Mouse (Mus musculus) liver, adult 2 months (tissue): ENCODE measurements around the gene Kcnk2. TPM values are rescaled to one million over a fixed set of nuclear protein-coding genes. Genes with fewer than 3 reads are reported as not detected.

ENCODE experiments used
- DNase-seq: peaks from one replicate; pipeline ENCODE4 v3.0.0-alpha.2; 2011; ENCODE audit warnings: low read depth, low spot score; ENCODE audit errors: extremely low read depth
- H3K27ac ChIP-seq: fragments of 200-500 bp; replicated peaks from 2 replicates; pipeline ENCODE4 v1.5.1; 2012; ENCODE audit warnings: low read depth, mild to moderate bottlenecking, control low read depth, inconsistent platforms, low read length; ENCODE audit not compliant: insufficient read depth
- H3K27me3 ChIP-seq: fragments of 200-500 bp; 2 replicates; pipeline ENCODE4 v1.6.1; 2012; ENCODE audit warnings: mild to moderate bottlenecking, moderate library complexity, low read length, inconsistent platforms; ENCODE audit not compliant: control insufficient read depth, insufficient read depth
- H3K36me3 ChIP-seq: fragments of 200-500 bp; 2 replicates; pipeline ENCODE4 v1.6.1; 2012; ENCODE audit warnings: low read length, inconsistent platforms; ENCODE audit not compliant: control insufficient read depth, insufficient read depth
- H3K4me1 ChIP-seq: fragments of 200-500 bp; 2 replicates; pipeline ENCODE4 v1.6.1; 2011; ENCODE audit warnings: low read length; ENCODE audit not compliant: control insufficient read depth, insufficient read depth
- H3K4me3 ChIP-seq: fragments of 200-500 bp; 2 replicates; pipeline ENCODE4 v1.5.1; 2011; ENCODE audit warnings: low read depth, mild to moderate bottlenecking, control low read depth, low read length, moderate library complexity; ENCODE audit not compliant: insufficient read depth
- H3K79me2 ChIP-seq: fragments of 200-500 bp; 2 replicates; pipeline ENCODE4 v1.6.1; 2012; ENCODE audit warnings: inconsistent platforms, mild to moderate bottlenecking, low read length, moderate library complexity; ENCODE audit not compliant: control insufficient read depth, insufficient read depth
- H3K9ac ChIP-seq: fragments of 200-500 bp; 2 replicates; pipeline ENCODE4 v1.6.1; 2012; ENCODE audit warnings: low read depth, mild to moderate bottlenecking, control low read depth, inconsistent platforms, low read length
- CTCF ChIP-seq: fragments of 200-500 bp; IDR thresholded peaks from 2 replicates; pipeline ENCODE4 v1.5.1; 2011; ENCODE audit warnings: low read depth, low read length, control low read depth
- POLR2A ChIP-seq: fragments of 200-500 bp; IDR thresholded peaks from 2 replicates; pipeline ENCODE4 v1.6.1; 2011; ENCODE audit warnings: low read length, control low read depth; ENCODE audit not compliant: insufficient read depth; ENCODE audit errors: extremely low read depth
- WGBS: fragments of 180-500 bp; shearing (Covaris S2); methylation state at CpG from one replicate; pipeline ENCODE4 v1.1.7; 2018; 5-methylcytosine and 5-hydroxymethylcytosine counted together
- polyA plus RNA-seq: library from polyadenylated mRNA; depleted of rRNA; stranded (reverse); fragments of >200 nt; gene quantifications from 2 replicates; pipeline ENCODE4 v1.2.3, GENCODE M21; 2012
- total RNA-seq: library from RNA; depleted of rRNA; stranded (reverse); fragments of >200 nt; gene quantifications from 2 replicates; pipeline ENCODE4 v1.2.3, GENCODE M21; 2014

The Kcnk2 gene
- total and polyA plus RNA-seq, 2 experiments: 0.09 to 0.10 TPM

- 84% methylated on average over 8 of the region's 8 CpGs for WGBS
- Histone ChIP-seq H3K79me2 (no peaks in the 10 kb centered on the region), H3K9ac (no peak overlapping the region), H3K36me3 (no peaks in the 10 kb centered on the region), H3K4me3 (no peak overlapping the region), H3K27ac (no peak overlapping the region), H3K27me3 (no peaks in the 10 kb centered on the region), H3K4me1 (no peaks in the 10 kb centered on the region)
- TF ChIP-seq POLR2A (no peak), CTCF (no peak)
- DNase-seq: no peak
These were observed 228.6 kb downstream of the Kcnk2 start for GRCm38 (mm10) chr1:189173479-189173878.

- Histone ChIP-seq H3K27me3 (no peaks in the 10 kb centered on the region), H3K27ac (no peak overlapping the region), H3K36me3 (no peaks in the 10 kb centered on the region), H3K79me2 (no peaks in the 10 kb centered on the region), H3K4me3 (no peak overlapping the region), H3K4me1 (no peaks in the 10 kb centered on the region), H3K9ac (no peak overlapping the region)
- WGBS: 60% methylated on average over 4 of the region's 4 CpGs
- DNase-seq: no peak
- no peak for TF ChIP-seq CTCF
- TF ChIP-seq POLR2A: no peak
These were observed 230.9 kb downstream of the Kcnk2 start for GRCm38 (mm10) chr1:189171138-189171537.

- 86% methylated on average over 6 of the region's 6 CpGs for WGBS
- no peak overlapping the region for H3K4me3 ChIP-seq
- no peaks in the 10 kb centered on the region for H3K27me3 ChIP-seq
- no peaks in the 10 kb centered on the region for H3K4me1 ChIP-seq
- TF ChIP-seq CTCF (no peak), POLR2A (no peak)
- DNase-seq: no peak
- H3K9ac ChIP-seq: no peak overlapping the region
- H3K27ac ChIP-seq: no peak overlapping the region
- H3K79me2 ChIP-seq: no peaks in the 10 kb centered on the region
- no peaks in the 10 kb centered on the region for H3K36me3 ChIP-seq
These were observed 236.3 kb downstream of the Kcnk2 start for GRCm38 (mm10) chr1:189165756-189166155.

DNA sequence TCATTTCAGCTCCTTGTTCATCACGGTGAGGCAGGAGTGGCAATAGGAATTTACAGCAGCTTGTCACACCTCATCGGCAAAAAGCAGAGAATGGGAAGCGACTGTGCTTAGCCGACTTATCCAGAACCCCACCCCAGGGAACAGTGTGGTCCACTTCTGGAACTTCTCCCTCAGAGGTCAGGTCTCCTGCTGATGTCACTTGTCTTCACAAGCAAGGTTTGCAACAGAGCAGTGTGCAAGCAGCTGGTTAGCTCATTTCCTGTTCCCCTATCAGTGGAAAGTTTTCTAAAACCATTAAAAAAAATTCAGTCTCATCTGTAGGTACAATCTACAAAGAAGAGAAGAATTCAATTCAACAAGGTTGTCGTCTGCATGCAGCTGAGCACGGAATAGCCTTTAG, 236.9 kb downstream of the Kcnk2 start:
- no peak for DNase-seq
- 81% methylated on average over 6 of the region's 6 CpGs for WGBS
- no peak overlapping the region for H3K4me3 ChIP-seq
- H3K36me3 ChIP-seq: no peaks in the 10 kb centered on the region
- H3K9ac ChIP-seq: no peak overlapping the region
- TF ChIP-seq POLR2A: no peak
- no peak for TF ChIP-seq CTCF
- H3K79me2 ChIP-seq: no peaks in the 10 kb centered on the region
- H3K4me1 ChIP-seq: no peaks in the 10 kb centered on the region
- H3K27ac ChIP-seq: no peak overlapping the region
- H3K27me3 ChIP-seq: no peaks in the 10 kb centered on the region

DNA sequence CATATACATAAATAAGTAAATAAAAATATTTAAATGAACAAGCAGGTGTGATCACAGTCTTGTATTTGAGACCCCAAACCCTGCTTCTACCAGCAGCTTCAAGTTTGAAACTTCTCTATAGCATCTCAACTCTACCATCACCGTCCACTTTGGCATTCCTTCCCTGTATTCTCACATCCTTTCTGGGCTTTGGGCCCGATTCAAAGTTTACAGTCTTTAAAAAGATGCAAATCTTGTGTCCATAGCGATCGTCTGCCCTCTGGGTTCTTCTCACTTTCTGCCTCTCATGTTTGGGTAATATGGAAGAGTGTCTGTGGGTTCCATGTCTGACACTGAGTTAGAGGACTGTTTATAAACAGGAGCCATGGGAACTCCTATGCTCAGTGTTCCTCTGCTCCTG, 237.4 kb downstream of the Kcnk2 start:
- WGBS: 77% methylated on average over 4 of the region's 4 CpGs
- DNase-seq: no peak

DNA sequence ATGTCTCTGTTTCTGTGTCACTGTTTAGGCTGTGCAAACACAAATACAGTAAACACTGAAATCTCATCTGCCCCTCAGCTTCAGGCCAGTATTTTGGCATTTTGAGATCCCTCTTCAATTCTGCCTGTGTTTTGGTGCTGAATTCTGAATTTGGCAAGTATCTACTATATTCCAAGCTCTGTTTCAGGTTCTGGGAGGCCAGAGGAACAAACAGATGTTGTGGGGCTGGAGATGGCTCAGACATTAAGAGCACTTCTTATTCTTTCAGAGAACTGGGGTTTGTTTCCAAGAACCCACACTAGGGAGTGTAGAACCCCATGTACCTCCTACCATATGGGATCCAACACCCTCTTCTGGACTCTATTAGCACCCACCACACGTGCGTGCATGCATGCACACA, 237.8 kb downstream of the Kcnk2 start:
- no peak for DNase-seq
- Histone ChIP-seq H3K9ac (no peak overlapping the region), H3K4me3 (no peak overlapping the region), H3K79me2 (no peaks in the 10 kb centered on the region), H3K4me1 (no peaks in the 10 kb centered on the region), H3K27ac (no peak overlapping the region), H3K36me3 (no peaks in the 10 kb centered on the region), H3K27me3 (no peaks in the 10 kb centered on the region)
- TF ChIP-seq POLR2A: no peak
- no peak for TF ChIP-seq CTCF
- WGBS: 96% methylated on average over 2 of the region's 2 CpGs

More for the DNA sequence above, 237.4 kb downstream of the Kcnk2 start:
- no peaks in the 10 kb centered on the region for H3K36me3 ChIP-seq
- no peaks in the 10 kb centered on the region for H3K4me1 ChIP-seq
- no peak overlapping the region for H3K4me3 ChIP-seq
- TF ChIP-seq POLR2A (no peak), CTCF (no peak)
- no peaks in the 10 kb centered on the region for H3K27me3 ChIP-seq
- no peaks in the 10 kb centered on the region for H3K79me2 ChIP-seq
- no peak overlapping the region for H3K27ac ChIP-seq
- no peak overlapping the region for H3K9ac ChIP-seq
